Mouse (Mus musculus): ENCODE measurements around the gene Acad12.
"Not testable (repeated sequence)": the region's sequence is repeated elsewhere in the genome, so short reads cannot be mapped to it uniquely, and the experiment has no call there.

Acad12 gene

GRCm38 (mm10) chr5:121618592-121619513 lies at the start of gene Acad12:
Acad12 (minus strand) TSS chr5:121618938.
- DNase-seq, result peak; percentile 78

- no peak for DNase-seq
Measured at GRCm38 (mm10) chr5:121668411-121668810, 49.7 kb upstream of the Acad12 start.

DNA sequence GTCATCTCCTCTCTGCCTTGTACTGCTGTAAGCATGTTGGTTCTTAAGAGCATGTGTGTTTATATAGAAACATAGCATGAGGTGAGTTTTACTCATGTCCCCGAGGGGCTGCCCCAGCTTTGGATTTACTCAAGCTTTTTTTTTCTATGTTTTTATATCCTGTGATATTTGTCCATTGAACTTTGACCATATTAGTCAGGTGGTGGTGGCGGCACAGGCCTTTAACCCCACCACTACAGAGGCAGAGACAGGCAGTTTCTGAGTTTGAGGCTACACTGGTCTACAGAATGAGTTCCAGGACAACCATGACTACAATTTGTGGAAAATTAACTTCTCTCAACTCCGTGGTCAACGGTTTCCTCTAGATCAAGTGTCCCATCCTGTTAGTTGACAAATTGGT lies 48.3 kb upstream of the Acad12 start:
- DNase-seq, result no peak

DNA sequence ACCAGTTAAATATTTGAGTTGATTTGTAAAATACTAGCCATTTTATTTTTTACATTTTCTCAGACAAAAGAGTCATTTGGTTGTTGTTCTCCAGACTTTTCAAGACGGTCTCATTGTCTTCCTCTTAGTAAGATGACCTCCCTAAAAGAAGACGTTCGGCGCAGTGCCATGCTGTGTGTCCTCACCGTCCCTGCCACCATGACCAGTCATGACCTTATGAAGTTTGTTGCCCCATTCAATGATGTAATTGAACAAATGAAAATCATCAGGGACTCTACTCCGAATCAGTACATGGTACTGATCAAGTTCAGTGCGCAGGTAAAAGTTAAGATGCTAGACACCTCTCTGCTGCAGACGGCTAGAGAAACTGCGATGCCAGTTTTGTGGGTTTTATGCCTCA lies 46.2 kb upstream of the Acad12 start:
- no peak for DNase-seq

DNA sequence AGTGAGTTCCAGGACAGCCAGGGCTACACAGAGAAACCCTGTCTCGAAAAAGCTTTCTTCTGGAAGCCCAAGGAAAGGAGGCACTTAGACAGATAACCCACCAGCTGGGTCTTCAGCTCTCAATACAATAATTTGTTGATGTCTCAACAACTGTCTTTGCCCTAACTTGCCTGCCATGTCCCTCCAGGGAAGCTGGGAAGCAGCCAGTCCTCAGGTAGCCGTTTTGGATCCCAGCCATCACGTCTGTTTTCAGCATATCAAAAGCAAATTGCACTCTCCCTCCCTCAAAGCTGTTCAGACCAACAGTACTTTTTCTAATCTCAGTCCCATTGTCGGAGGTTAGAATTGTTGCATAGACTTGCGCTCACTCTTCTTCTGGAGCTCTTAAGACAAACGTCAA lies 45.3 kb upstream of the Acad12 start:
- no peak for DNase-seq

- DNase-seq, result no peak
Measured at GRCm38 (mm10) chr5:121663456-121663855, 44.7 kb upstream of the Acad12 start.

DNA sequence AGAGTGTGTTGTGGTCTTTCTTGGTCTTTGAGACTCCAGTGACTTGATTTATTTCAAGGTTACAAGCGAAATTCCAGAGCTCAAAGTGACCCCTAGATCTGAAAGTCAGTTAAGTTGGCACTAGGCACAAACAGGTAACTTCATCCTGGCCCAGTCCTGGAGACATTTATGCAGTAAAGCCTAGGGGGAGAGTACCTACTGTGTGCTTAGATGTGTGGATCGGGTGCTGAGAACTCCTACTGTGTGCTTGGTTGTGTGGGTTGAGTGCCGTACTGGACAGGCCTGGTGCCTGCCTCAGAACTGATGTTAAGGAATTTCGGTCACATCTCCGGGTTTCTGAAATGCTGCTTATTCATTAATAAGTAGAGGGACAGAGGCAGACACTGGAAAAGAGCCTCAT lies 42.8 kb upstream of the Acad12 start:
- DNase-seq, result no peak

DNA sequence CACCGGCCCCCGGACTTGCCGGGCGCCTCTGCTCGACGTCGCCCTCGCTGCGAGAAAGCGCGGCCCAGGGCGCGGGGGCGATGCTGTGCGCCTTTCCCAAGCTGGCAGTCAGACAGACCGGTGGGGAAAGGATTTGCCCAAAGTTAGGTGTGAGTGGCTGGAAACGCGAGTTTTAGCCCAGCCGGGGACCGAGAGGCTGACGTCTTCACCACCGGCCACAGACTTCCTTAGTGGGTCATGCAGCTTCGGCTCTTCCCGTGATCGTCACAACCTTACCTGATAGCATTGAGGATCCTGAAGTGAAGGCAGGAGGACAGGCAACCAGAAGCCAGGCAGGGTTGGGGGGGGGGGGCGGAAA lies 42.1 kb upstream of the Acad12 start:
- peak; percentile 41 for DNase-seq

DNA sequence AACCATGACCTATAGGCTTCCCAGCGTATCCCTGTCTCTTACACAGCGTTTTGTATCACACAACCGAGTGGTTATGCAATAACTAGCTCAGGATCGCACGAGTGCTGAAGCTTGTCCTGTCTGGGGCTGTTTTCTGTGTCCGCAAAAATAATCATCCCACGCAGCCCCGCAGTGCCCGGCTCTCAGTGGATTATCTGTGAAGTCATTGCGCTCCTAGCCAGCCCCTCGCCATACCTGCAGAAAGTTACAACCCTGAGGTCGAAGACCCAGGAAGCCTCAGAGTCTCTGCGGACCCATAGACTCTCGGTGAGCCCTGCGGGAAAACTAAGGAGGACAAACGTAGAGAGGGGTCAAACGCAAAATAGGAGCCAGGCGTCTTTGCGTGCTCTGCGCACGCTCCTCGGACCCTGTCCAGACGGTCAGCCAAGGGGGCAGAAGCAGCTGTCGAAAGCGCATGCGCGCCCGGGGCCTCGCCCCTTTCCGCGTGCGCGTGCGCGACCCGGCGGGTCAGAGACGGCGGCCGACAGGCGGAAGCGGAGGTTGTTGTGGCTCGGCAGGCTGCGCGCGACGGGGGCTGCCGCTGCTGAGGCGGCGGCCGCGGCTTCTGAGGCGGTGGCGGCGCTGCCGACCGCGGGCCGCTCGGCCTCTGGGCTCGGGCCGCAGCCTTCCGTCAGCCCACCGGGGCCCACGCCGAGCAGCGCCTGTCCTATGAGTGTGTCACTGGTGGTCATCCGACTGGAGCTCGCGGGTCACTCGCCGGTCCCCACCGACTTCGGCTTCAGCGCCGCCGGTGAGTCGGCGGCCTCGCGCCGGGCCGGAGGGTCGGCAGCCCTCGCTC lies 41.5 kb upstream of the Acad12 start, which contains the start of the genes Acad10 and Brap:
Acad10 (minus strand) TSS at position 456 of the 838 bp plus-strand sequence.
Brap (plus strand) TSS at position 505 of the 838 bp plus-strand sequence.
- DNase-seq, result peak; percentile 93

GRCm38 (mm10) chr5:121657656-121658055 lies 38.9 kb upstream of the Acad12 start:
- DNase-seq, result not testable (repeated sequence)

GRCm38 (mm10) chr5:121656866-121657265 lies 38.1 kb upstream of the Acad12 start:
- not testable (repeated sequence) for DNase-seq

GRCm38 (mm10) chr5:121654526-121654925 lies 35.8 kb upstream of the Acad12 start:
- no peak for DNase-seq

DNA sequence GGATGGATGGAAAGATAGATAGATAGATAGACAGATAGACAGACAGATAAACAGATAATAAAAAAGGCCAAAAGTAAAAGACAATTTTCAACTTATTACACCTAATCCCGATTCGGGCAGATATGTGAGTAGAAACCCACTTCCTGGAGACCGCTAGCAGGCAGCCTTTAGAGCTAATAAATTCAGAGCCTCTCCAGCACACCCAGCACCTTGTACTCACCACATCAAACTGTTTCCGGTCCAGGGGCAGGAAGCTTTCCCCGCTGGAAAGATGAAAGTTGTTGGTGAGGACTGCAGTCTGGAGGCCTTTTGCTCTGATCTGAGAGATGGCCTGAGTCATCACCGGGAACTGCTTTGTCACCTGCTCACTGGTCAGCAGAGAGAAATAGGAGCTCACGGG lies 30.4 kb upstream of the Acad12 start:
- DNase-seq, result no peak

GRCm38 (mm10) chr5:121639601-121640000 lies 20.9 kb upstream of the Acad12 start:
- DNase-seq, result no peak

DNA sequence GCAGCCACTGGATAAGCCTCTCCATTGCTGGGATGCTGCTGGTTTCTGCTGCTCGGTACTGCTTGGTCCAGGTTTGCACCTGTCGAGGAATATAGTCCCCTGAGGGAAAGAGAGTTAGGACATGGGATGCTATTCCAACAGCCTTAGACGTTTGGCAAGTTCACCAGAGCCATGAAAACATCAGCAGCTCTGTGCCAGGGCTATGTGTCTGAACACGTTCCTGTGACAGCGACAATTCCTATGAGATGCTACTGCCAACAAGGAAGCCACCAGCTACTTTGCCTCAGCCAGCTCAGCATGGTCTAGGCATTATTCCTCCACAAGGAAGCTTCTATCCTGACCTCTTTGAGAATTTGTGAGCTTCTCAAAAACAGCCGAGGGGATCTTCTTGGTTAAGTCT lies 18.6 kb upstream of the Acad12 start:
- no peak for DNase-seq

GRCm38 (mm10) chr5:121634668-121635067 lies 15.9 kb upstream of the Acad12 start:
- no peak for DNase-seq

GRCm38 (mm10) chr5:121632804-121633203 lies 14.1 kb upstream of the Acad12 start:
- DNase-seq, result no peak

DNA sequence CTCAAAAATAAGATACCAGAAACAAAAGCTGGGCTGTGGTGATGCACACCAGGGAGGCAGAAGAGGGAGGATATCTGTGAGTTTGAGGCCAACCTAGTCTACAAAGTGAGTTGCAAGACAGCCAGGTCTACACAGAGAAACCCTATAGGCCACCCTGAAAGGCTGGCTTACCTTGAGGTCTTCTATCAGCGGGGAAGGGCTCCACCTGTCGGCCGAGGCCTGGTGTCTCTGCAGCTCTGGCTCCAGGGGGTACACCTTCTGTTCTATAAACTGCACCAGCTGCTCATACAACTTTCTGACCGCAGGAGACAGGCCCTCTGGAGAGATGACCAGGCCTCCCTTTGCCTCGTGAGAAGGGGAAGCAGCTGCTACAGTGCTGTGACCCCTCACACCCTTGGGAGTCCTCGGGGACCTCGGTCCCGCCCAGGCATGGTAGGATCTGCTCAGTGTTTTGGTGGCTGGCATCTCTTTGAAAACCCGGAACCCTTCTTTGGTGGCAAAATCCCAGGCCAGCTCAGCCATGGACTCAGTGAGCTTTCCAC lies 12.4 kb upstream of the Acad12 start:
- DNase-seq, result peak; percentile 16

DNA sequence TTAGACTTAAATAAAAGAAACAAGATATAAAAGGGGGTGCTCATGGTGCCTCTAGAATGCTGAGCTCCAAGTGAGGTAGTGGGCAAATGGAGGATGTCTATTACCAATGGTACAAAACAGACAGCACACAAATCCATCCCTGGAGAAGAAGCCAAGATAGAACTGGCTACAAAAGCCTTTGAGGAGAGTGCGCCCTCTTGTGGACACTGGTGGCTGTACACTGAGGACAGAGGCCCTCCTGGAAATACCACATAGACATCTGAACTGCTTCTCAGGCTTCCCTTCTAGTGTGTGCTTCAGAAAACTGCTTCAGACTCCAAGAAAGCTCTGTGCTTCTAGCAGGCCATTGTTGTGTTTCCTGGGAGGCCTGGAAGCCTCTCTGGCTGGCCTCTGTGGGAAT lies 9.1 kb upstream of the Acad12 start:
- DNase-seq, result peak; percentile 81

DNA sequence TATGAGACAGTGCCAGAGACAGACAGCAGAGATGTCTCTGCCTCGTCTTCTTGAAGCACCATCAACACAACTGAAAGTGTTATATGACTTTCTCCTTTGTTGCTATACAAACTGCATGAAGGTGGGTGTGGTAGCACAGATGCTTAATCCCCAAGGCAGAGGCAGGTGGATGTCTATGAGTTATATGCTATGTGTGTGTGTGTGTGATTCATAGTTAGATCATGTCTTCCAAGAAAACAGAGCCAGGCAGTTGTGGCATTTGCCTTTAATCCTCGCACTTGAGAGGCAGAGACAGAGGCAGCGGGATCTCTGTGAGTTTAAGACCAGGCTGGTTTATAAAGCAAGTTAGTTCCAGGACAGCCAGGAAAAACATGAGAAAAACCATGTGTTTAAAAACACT lies 4.5 kb upstream of the Acad12 start:
- DNase-seq, result no peak

DNA sequence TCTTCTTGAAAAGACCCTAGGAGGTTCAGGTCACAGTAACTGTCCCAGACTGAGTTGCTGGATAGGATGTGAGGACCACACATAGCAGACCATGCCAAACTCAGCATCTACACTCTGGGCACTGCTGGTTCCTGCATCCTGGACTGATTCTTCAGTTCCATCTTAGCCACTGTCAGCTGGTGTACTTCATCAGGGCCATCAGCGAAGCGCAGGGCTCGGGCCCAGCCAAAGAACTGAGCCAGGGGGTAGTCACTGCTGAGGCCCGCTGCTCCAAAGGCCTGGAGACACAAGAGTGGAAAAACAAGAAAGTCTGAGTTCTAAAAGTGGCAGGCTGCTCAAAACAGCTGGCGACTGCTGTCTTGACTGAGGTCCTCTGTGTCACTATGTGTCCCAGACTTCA lies 2.4 kb upstream of the Acad12 start:
- DNase-seq, result no peak

- not testable (repeated sequence) for DNase-seq
Measured at GRCm38 (mm10) chr5:121614921-121615320, 3.8 kb downstream of the Acad12 start.

DNA sequence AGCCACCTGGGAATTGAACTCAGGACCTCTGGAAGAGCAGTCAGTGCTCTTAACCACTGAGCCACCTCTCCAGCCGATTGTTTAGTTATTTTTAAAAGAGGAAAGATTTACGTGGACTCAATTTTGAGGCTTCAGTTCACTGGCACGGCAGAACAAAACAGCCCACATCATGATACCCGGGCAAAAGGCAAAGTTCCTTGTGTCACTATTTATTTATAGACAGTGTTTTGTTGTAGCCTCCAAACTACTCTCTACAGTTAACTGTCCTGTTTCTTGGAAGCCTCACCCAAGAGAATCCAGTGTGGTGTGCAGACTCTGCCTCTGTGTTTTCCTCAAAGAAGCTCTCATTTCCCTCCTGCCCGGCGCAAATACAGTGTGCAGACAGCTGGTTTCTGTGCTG lies 6.7 kb downstream of the Acad12 start:
- DNase-seq, result no peak

Measured in thymus, postnatal 25 days (tissue).